Mouse (Mus musculus) forebrain, embryonic 15.5 days (tissue): ENCODE data around the gene Npat. TPM values are rescaled to one million over a fixed set of nuclear protein-coding genes. Genes with fewer than 3 reads are reported as not detected.

Experiments used
- ATAC-seq: fragments of 200-750 bp; cut with Nextera tagmentation; replicated peaks from 2 replicates; pipeline ENCODE4 v1.8.0; 2017; ENCODE audit warnings: mild to moderate bottlenecking, moderate TSS enrichment, moderate library complexity
- H3K27ac ChIP-seq: fragments of 300-500 bp; sonication (generic); replicated peaks from 2 replicates; pipeline ENCODE4 v1.5.1; 2015; ENCODE audit warnings: mild to moderate bottlenecking, inconsistent platforms
- H3K27me3 ChIP-seq: fragments of 300-500 bp; sonication (generic); 2 replicates; pipeline ENCODE4 v1.6.1; 2015; ENCODE audit warnings: inconsistent platforms
- H3K36me3 ChIP-seq: fragments of 300-500 bp; sonication (generic); 2 replicates; pipeline ENCODE4 v1.6.1; 2015; ENCODE audit warnings: mild to moderate bottlenecking, inconsistent platforms
- H3K4me1 ChIP-seq: fragments of 300-500 bp; sonication (generic); 2 replicates; pipeline ENCODE4 v1.6.1; 2015; ENCODE audit warnings: inconsistent platforms
- H3K4me2 ChIP-seq: fragments of 300-500 bp; sonication (generic); replicated peaks from 2 replicates; pipeline ENCODE4 v1.6.1; 2015; ENCODE audit warnings: mild to moderate bottlenecking, inconsistent platforms
- H3K4me3 ChIP-seq: fragments of 300-500 bp; sonication (generic); 2 replicates; pipeline ENCODE4 v1.5.1; 2015; ENCODE audit warnings: mild to moderate bottlenecking, inconsistent platforms
- H3K9ac ChIP-seq: fragments of 300-500 bp; sonication (generic); replicated peaks from 2 replicates; pipeline ENCODE4 v1.6.1; 2015; ENCODE audit warnings: mild to moderate bottlenecking, inconsistent platforms
- H3K9me3 ChIP-seq: fragments of 300-500 bp; sonication (generic); 2 replicates; pipeline ENCODE4 v1.6.1; 2016; ENCODE audit warnings: inconsistent platforms
- WGBS: fragments of 180-500 bp; shearing (Covaris S2); methylation state at CpG from one replicate; pipeline ENCODE4 v1.1.7; 2015; ENCODE audit warnings: mixed read lengths; 5-methylcytosine and 5-hydroxymethylcytosine counted together
- polyA plus RNA-seq: library from polyadenylated mRNA; unstranded; fragments of >200 nt; fragmentation: Nextera tagmentation; extraction: Ambion mirVana; gene quantifications from 2 replicates; pipeline ENCODE4 v1.2.1, GENCODE M21; 2015

Gene Npat
- polyA plus RNA-seq, 1 experiment from 2014 or later, result 13.2 TPM

DNA sequence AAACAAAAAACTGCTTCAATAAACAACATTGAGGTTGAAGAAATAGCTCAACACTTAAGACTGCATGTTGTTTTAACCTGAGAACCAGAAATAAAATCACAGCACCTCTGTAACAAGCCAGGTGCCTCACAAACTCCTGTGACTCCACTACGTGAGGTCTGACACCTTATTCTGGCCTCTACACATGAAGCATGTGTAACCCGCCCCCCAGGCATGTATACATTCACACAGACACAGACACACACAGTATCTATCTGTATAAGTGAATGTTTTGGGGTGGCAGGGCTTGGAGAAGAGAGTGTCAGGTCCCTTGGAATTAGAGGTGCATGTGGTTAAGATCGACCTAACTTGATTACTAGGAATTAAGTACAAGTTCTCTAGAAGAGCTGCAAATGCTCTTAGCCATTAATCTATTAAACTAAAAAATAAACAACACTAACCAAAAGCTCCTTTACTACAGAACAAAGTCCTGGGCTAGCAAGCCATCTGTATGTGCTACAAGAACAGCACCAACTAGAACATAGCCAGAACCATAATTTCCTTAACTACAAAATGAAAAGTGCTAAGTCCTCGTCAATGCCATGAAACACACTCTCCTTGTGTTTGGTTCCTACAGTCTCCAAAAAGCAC is 60.2 kb downstream of the Npat start:
- Histone ChIP-seq H3K4me2 (no peak overlapping the region), H3K27ac (no peak overlapping the region), H3K27me3 (no peaks in the 10 kb centered on the region), H3K9ac (no peak overlapping the region), H3K36me3 (peaks cover 40% of the 10 kb centered on the region), H3K9me3 (no peaks in the 10 kb centered on the region), H3K4me3 (no peak overlapping the region), H3K4me1 (no peaks in the 10 kb centered on the region)
- WGBS, result 95% methylated on average over 4 of the region's 4 CpGs
- no peak for ATAC-seq

DNA sequence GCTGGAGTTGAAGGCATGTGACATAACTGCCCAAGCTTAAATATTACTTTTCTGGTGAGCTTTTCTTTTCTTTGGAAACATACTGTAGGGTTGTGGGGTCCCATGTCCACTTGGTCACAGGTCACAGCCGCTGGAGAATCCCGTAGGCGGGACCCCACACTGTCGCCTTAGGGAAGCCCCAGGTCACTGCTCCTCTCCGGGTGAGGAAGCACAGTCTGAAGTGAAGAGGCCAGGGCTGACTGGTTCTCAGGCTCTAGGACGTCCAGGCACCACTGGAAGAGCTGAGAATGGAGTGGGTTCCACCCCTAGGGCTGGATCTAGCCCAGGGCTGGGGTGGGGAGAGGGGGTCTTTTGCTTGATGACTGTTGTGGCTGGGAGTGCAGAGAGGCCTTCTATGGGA is 61.8 kb downstream of the Npat start:
- H3K9me3 ChIP-seq, result no peaks in the 10 kb centered on the region
- no peak overlapping the region for H3K9ac ChIP-seq
- no peaks in the 10 kb centered on the region for H3K4me1 ChIP-seq
- H3K4me2 ChIP-seq, result no peak overlapping the region
- ATAC-seq, result no peak
- 77% methylated on average over 6 of the region's 6 CpGs for WGBS
- no peaks in the 10 kb centered on the region for H3K27me3 ChIP-seq
- peaks cover 30% of the 10 kb centered on the region for H3K36me3 ChIP-seq
- no peak overlapping the region for H3K27ac ChIP-seq
- H3K4me3 ChIP-seq, result no peak overlapping the region

DNA sequence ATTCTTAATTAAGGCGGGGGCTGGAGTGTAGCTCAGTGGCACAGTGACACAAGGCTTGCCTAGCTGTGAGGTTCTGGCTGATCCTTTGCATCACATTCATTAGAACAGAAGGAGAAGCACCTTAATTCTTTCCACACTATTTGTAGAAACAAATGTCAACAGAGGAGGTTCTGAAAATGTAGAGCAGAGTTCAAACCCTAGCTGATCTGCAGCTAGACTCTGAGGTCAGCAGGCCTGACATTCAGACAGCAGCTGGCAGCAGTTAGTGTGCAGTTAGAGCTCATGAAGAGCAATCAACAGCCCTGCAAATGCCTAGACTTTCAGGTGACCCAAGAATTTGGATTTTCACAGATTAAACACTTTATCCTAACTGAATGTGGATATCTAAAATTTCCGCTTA is 64.7 kb downstream of the Npat start:
- 91% methylated on average over 2 of the region's 2 CpGs for WGBS
- Histone ChIP-seq H3K36me3 (peaks cover 14% of the 10 kb centered on the region), H3K4me3 (no peak overlapping the region), H3K9me3 (no peaks in the 10 kb centered on the region), H3K27me3 (no peaks in the 10 kb centered on the region), H3K4me2 (no peak overlapping the region), H3K27ac (no peak overlapping the region), H3K4me1 (no peaks in the 10 kb centered on the region), H3K9ac (no peak overlapping the region)
- no peak for ATAC-seq

DNA sequence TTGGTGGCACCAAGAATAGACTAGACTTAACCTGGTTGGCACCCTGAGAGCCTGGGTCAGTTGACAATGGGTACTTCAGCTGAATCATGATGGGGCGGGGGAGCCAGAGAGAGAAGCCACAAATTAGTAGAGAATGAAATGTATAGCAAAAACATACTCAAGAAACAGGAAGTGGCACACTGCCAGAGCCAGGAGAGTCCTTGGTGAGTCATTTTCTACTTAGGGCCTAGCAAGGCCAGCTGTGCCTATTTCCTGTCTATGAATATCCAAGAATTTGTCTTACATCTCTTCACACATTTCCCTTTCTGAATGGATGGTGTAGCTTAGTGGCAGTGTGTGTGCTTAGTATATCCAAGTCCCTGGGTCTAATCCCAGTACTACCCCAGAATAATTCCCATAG is 66.5 kb downstream of the Npat start:
- no peak for ATAC-seq
- H3K4me2 ChIP-seq, result no peak overlapping the region
- H3K4me1 ChIP-seq, result peaks cover 5% of the 10 kb centered on the region; the same call in 1 of the 2 replicates
- H3K27me3 ChIP-seq, result no peaks in the 10 kb centered on the region
- H3K36me3 ChIP-seq, result peaks cover 12% of the 10 kb centered on the region
- no peak overlapping the region for H3K27ac ChIP-seq
- 82% methylated on average over 1 of the region's 1 CpGs for WGBS
- H3K9ac ChIP-seq, result no peak overlapping the region
- no peaks in the 10 kb centered on the region for H3K9me3 ChIP-seq
- H3K4me3 ChIP-seq, result no peak overlapping the region

DNA sequence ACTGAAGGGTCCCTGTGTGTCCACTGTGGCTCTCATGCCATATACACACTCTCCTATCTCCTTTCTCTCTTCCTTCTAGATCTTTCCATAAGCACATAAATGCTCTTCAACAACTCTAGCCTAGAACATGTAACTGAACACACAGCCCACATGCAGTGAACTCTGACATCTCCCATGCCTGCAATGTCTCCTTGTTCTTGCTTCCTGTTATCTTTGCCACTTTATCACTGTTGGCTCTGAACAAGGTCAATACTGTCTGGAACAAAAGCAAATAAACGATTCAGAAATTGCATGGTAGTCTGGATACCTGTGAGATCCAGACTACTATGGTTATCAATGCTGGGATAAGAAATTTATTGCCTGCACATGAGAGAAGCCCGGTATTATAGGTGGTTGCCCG is 67.0 kb downstream of the Npat start:
- H3K4me3 ChIP-seq, result no peak overlapping the region
- H3K9ac ChIP-seq, result no peak overlapping the region
- H3K4me1 ChIP-seq, result peaks cover 10% of the 10 kb centered on the region
- peaks cover 12% of the 10 kb centered on the region for H3K36me3 ChIP-seq
- ATAC-seq, result no peak
- no peaks in the 10 kb centered on the region for H3K27me3 ChIP-seq
- WGBS, result 86% methylated on average over 3 of the region's 3 CpGs
- H3K4me2 ChIP-seq, result no peak overlapping the region
- no peak overlapping the region for H3K27ac ChIP-seq
- H3K9me3 ChIP-seq, result no peaks in the 10 kb centered on the region

DNA sequence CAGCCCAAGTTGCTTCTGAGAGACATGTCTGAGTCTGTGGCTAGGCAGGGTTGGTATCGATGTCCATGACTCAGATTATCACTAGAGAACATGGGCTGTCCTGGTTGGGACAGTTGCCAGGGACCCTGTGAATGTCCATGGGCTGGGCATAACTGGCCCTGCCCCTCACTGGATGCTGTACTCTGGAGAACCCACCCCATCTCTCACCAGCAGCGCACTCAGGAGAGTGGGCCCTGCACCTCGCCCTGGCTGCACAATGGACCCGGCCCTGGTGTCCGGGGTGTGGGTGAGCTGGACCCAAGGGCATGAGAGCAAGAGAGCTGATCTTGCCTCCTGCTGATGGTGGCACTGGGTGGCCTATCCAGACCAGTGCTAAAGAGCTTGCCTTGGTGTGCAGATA is 68.1 kb downstream of the Npat start:
- H3K36me3 ChIP-seq, result peaks cover 12% of the 10 kb centered on the region
- peaks cover 18% of the 10 kb centered on the region for H3K4me1 ChIP-seq
- no peak overlapping the region for H3K4me3 ChIP-seq
- 92% methylated on average over 5 of the region's 5 CpGs for WGBS
- no peak overlapping the region for H3K4me2 ChIP-seq
- no peaks in the 10 kb centered on the region for H3K9me3 ChIP-seq
- no peaks in the 10 kb centered on the region for H3K27me3 ChIP-seq
- no peak overlapping the region for H3K27ac ChIP-seq
- no peak for ATAC-seq
- H3K9ac ChIP-seq, result no peak overlapping the region

DNA sequence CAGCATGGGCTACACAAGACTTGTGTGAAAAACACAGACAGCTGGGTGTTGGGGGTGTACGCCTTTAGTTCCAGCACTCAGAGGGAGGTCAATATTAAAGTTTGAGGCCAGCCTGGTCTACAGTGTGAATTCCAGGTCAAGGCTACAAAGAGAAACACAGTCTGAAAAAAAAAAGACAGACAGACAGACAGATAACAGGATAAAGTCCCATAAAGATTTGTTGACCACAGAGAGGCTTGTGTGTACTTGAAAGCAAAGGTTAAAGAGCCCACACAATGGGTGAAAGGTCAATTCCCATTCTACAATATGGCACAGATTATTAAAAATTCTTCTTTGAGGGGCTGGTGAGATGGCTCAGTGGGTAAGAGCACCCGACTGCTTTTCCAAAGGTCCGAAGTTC is 70.3 kb downstream of the Npat start:
- H3K27ac ChIP-seq, result no peak overlapping the region
- H3K27me3 ChIP-seq, result no peaks in the 10 kb centered on the region
- H3K4me2 ChIP-seq, result no peak overlapping the region
- H3K4me3 ChIP-seq, result no peak overlapping the region
- H3K9me3 ChIP-seq, result no peaks in the 10 kb centered on the region
- WGBS, result 91% methylated on average over 3 of the region's 3 CpGs
- peaks cover 2% of the 10 kb centered on the region for H3K36me3 ChIP-seq
- H3K4me1 ChIP-seq, result peaks cover 18% of the 10 kb centered on the region
- no peak overlapping the region for H3K9ac ChIP-seq
- ATAC-seq, result no peak

DNA sequence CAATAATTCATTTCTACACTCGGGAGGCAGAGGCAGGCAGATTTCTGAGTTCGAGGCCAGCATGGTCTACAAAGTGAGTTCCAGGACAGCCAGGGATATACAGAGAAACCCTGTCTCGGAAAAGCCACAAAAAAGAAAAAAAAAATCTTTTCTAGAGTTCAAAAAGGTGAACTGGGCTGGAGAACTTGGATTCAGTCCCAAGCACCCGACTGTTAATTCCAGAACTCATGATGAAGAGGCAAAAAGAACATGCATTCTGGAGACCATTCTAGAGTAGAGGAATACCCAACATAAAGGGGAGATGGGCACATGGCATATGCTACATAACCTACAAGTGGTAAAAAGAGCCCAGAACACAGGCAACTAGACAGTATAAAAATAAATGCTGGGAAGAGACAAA is 71.0 kb downstream of the Npat start:
- WGBS, result 92% methylated on average over 4 of the region's 4 CpGs

DNA sequence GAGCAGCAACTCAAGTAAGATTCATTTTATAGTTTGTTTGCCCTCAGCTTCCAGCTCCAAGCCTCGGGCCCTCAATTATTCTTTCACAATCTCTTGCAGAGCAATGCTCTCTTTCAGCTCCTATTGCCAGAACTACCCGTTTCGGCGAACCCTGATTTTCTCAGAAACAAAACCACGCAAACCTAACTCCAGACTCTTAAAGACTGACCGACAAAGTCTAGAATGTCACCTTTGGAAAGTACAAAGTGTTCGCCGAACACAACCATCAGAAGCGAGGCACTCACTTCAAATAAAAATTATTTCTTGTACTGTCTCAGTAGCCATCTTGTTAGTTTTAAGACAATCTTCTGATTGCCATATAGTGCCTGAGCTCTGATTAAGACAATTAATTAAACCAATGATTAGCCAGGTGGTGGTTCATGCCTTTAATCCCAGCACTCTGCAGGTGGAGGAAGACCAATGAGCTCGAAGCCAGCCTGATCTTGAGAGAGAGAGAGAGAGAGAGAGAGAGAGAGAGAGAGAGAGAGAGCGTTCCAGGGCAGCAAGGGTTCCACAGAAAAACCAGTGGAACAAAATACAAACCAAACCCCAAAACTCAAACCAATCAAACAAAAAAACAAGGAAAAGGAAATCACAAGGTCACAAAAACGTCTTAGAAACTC is 72.6 kb downstream of the Npat start:
- Histone ChIP-seq H3K4me2 (peak overlapping the region; percentile 81), H3K4me3 (peak overlapping the region; percentile 65), H3K9ac (peak overlapping the region; percentile 88), H3K36me3 (peaks cover 3% of the 10 kb centered on the region), H3K4me1 (peaks cover 18% of the 10 kb centered on the region), H3K9me3 (no peaks in the 10 kb centered on the region), H3K27me3 (no peaks in the 10 kb centered on the region), H3K27ac (peak overlapping the region; percentile 79)
- WGBS, result 75% methylated on average over 12 of the region's 12 CpGs
- peak; percentile 38 for ATAC-seq

More for the DNA sequence above, 71.0 kb downstream of the Npat start:
- H3K36me3 ChIP-seq, result no peaks in the 10 kb centered on the region
- no peaks in the 10 kb centered on the region for H3K27me3 ChIP-seq
- no peak overlapping the region for H3K4me2 ChIP-seq
- H3K4me3 ChIP-seq, result no peak overlapping the region
- no peak for ATAC-seq
- H3K27ac ChIP-seq, result no peak overlapping the region
- no peaks in the 10 kb centered on the region for H3K9me3 ChIP-seq
- H3K4me1 ChIP-seq, result peaks cover 18% of the 10 kb centered on the region
- no peak overlapping the region for H3K9ac ChIP-seq

DNA sequence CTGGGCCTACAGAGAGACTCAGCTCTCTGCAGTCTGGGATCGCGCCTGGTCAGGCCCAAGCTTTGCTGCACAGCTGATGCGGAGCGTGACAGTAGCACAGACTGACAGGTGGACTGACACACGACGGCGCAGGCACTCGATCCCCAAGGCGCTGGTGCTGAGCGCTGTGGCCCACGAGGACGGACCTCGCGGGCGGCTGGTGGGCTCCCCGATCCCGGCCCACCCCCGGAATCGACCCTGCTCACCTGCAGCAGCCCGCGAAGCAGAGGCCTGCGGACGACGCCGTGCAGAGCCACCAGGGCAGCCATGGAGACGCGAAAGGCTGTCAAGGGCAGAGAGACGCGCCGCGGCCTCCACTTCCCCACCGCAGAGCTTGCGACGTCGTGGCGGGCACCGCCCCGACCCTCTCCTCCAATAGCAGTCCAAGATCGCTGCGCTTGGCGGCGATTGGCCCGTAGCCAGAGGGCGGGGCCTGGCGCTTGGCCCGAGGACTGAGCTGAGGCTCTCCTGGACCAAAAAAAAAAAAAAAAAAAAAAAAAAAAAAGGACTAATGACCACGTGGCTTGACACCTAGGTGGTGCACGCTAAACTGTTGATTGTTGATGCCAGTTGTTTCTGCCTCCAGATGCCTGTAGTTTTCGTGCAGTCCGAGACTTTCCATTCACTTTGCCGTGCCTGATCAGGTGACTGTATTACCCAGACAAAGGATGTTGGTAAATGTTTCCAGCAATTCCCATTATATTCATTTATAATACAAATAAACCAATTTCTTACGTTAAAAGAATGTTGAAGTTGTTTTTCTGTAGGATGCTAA is 73.3 kb downstream of the Npat start, which contains the start of gene Acat1:
TSS of gene Acat1 (minus strand) at position 415 of the 814 bp plus-strand sequence.
- peak within 1 kb of the TSS; percentile 88 for H3K9ac ChIP-seq
- 4% methylated on average over 51 of the region's 52 CpGs for WGBS

DNA sequence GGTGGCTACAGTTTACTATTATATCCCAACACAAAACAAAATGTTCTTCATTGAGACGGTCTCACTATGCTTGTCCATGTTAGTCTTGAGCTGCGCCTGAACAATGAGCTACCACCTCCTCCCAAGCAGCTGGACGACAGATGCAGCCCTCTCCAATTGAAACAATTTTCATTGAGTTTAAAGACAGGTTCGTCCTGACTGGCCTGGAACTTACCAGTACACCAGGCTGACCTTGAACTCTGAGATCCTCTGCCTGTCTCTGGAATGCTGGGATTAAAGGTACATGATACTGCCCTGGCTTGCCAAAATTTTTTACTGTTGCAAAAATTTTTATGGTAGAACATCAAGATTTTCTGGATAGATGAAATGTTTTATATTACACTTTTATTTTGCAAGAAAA is 77.4 kb downstream of the Npat start:
- H3K9me3 ChIP-seq, result no peaks in the 10 kb centered on the region
- H3K9ac ChIP-seq, result no peak overlapping the region
- no peak overlapping the region for H3K4me2 ChIP-seq
- H3K4me3 ChIP-seq, result no peak overlapping the region
- no peaks in the 10 kb centered on the region for H3K27me3 ChIP-seq
- H3K36me3 ChIP-seq, result peaks cover 30% of the 10 kb centered on the region
- WGBS, result 84% methylated on average over 4 of the region's 4 CpGs
- ATAC-seq, result no peak
- H3K27ac ChIP-seq, result no peak overlapping the region
- peaks cover 4% of the 10 kb centered on the region for H3K4me1 ChIP-seq

More for the DNA sequence above, 73.3 kb downstream of the Npat start, which contains the start of gene Acat1:
- Histone ChIP-seq H3K4me1 (peaks cover 18% of the 10 kb centered on the region), H3K27ac (peak within 1 kb of the TSS; percentile 79), H3K9me3 (no peaks in the 10 kb centered on the region), H3K27me3 (no peaks in the 10 kb centered on the region), H3K4me3 (peak within 1 kb of the TSS; percentile 65), H3K36me3 (peaks cover 6% of the 10 kb centered on the region), H3K4me2 (peak within 1 kb of the TSS; percentile 81)
- ATAC-seq, result peak; percentile 99

DNA sequence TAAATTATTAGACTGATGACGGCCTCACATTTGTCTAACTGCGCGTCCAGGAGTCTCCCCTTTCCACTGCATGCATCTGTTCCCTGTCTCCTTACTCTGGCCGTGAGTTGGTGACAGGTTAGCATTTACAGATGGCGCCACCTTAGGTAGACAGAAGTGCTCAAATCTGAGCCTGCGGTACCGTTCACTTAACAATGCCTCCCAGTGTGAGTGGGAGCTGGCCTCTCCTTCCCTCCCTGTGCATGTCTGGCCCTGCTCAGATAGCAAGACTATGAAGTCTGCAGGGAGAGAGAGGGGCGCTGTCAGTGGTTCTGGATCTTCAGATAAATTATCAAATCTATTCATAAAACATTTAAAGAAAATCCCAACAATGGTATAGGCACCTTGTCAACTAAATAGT is 78.4 kb downstream of the Npat start:
- ATAC-seq, result no peak
- Histone ChIP-seq H3K9me3 (no peaks in the 10 kb centered on the region), H3K9ac (no peak overlapping the region), H3K27me3 (no peaks in the 10 kb centered on the region), H3K27ac (no peak overlapping the region), H3K4me1 (no peaks in the 10 kb centered on the region; the same call in 1 of the 2 replicates), H3K4me2 (no peak overlapping the region), H3K4me3 (no peak overlapping the region), H3K36me3 (peaks cover 37% of the 10 kb centered on the region)
- WGBS, result 91% methylated on average over 8 of the region's 8 CpGs
